Mouse (Mus musculus): ENCODE results near the gene Tubgcp4.

The Tubgcp4 gene

GRCm38 (mm10) chr2:121195466-121195865, 25.0 kb downstream of the Tubgcp4 start:
- in situ Hi-C loops (cut with MboI, MseI), result no loop called here

GRCm38 (mm10) chr2:121204276-121204675, 33.8 kb downstream of the Tubgcp4 start:
- in situ Hi-C loops (cut with MboI, MseI), result no loop called here

DNA sequence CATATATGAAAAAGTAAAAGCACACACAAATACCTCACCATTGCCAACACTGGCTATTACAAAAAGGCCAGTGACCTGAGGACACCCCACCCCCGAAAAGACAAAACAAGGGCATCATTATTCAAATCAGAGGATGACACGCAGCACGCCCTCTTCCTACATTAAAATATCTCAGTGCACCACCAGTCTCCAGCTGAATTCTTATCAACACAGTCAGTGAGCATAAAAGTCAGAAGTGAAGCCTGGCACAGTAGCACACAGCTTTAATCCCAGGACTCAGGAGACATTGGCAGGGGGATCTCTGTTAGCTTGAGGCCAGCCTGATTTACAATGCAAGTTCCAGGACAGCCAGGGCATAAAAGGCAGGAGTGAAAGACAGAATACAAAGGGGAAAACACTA, 36.1 kb downstream of the Tubgcp4 start:
- in situ Hi-C loops (cut with MboI, MseI), result no loop called here

- in situ Hi-C loops (cut with MboI, MseI), result no loop called here
Measured at GRCm38 (mm10) chr2:121214491-121214890, 44.0 kb downstream of the Tubgcp4 start.

- in situ Hi-C loops (cut with MboI, MseI), result no loop called here
Measured at GRCm38 (mm10) chr2:121219177-121219576, 48.7 kb downstream of the Tubgcp4 start.

DNA sequence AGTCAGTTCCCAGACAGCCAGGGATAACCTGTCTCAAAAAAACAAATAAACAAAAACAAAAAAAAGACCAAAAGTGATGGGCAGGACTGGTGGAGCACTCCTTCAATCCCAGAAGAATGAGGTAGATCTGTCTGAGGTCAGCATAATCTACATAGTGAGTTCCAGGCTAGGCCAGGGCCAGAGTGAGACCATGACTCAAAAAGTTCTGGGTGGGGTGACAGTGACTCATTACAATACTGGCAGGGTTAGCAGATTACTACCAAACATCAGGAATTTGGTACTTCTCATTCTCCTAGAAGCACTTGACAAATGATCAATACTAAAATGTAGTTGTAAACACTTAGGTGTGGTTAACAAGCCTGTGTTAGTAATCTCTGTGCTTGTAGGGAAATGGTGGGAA, 49.5 kb downstream of the Tubgcp4 start:
- in situ Hi-C loops (cut with MboI, MseI), result no loop called here

- in situ Hi-C loops (cut with MboI, MseI), result no loop called here
Measured at GRCm38 (mm10) chr2:121223010-121223409, 52.6 kb downstream of the Tubgcp4 start.

GRCm38 (mm10) chr2:121228135-121228534, 57.7 kb downstream of the Tubgcp4 start:
- in situ Hi-C loops (cut with MboI, MseI), result no loop called here

DNA sequence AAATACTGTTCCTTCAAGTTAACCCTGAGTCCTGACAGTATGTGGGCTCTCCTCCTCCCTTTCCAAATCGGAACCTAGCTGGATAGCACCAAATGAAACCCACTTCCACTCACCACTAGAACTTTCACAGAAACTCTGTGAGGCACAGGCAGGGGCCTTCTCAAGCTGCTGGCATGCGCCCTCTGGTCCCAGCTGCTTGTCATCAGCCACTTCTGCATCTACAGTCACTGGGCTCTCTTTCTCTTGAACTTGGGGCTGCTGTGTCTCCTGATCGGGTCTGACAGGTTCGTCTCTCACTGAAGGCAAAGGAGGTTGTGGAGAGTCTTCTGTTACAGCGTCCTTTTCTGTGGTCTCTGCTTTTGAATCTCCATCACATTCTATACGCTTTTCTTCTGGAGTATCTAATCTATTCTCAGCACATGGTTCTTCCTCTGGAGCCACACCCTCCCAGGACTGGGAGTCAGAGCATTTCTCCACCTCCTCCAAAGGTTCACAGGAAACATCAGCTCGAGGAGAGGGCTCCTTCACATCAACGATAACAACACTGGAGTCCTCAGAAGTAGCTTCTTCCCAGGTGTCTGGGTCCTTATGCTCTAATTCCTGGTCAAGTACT, 65.1 kb downstream of the Tubgcp4 start:
- in situ Hi-C loops (cut with MboI, MseI), result no loop called here

DNA sequence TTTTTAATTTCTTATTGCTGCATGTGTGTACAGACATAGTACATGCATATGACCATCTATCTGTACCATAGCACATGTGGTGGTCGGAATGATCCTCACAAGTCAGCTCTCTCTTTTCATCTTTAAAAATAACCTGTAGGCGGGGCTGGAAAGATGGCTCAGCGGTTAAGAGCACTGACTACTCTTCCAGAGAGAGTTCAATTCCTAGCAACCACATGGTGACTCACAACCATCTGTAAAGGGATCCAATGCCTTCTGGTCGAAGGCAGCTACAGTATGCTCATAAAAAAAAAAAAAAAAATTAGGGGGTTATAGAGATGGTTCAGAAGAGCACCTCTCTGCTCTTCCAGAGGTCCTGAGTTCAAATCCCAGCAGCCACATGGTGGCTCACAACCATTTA, 69.0 kb downstream of the Tubgcp4 start:
- in situ Hi-C loops (cut with MboI, MseI), result no loop called here

GRCm38 (mm10) chr2:121244099-121244498, 73.6 kb downstream of the Tubgcp4 start:
- in situ Hi-C loops (cut with MboI, MseI), result no loop called here
